Mouse (Mus musculus): ENCODE data around the gene Colca2. TPM values are rescaled to one million over a fixed set of nuclear protein-coding genes. Genes with fewer than 3 reads are reported as not detected.

Colca2 gene
- polyA plus RNA-seq, 1 experiment from 2014 or later = 3.3 TPM

DNA sequence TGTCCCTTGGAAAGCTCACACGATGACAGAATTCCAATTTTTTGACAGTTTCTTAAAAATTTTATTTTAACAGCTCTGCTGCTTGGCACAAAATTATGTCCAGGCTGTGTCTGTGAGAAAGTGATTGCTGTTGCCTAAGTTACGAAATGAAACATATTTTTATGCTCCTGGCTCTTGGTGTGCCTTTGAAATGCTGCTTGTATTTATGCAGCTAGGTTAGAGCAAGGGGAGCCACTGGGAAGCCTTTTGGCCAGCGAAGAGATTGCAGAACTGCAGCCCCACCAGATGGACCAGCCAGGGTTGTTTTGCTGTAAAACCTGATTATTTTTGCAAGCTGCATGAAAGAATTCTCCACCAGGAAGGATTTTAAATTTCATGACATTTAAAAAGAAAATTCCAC is 26.8 kb upstream of the Colca2 start:
- Histone ChIP-seq H3K27ac (no peak overlapping the region), H3K4me2 (replicated peaks) (no peak overlapping the region), H3K4me1 (no peaks in the 10 kb centered on the region), H3K27me3 (no peaks in the 10 kb centered on the region), H3K4me3 (no peak overlapping the region), H3K9me3 (no peaks in the 10 kb centered on the region), H3K36me3 (no peaks in the 10 kb centered on the region), H3K9ac (no peak overlapping the region)
- WGBS = 68% methylated on average over 3 of the region's 3 CpGs
- no peak for ATAC-seq (ENCODE audit: low FRiP score, low read depth)

DNA sequence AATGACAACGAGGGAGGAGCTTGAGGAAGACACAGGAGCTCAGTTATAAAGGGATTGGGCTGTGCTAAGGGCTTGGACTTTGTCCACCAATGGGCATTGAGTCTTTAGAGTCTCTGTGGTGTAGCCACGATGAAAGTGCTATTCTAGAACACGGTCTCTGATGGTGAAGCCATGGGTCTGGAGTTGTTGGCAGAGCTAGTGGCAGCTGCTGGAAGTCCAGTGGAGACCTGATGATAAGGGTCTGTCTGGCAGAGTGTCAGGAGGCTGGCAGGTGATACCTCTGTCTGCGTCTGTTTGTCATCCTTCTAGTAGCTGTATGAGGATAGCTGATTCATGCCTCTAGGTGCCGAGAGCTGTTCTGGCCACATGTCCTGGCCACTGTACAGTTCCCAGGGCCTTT is 25.6 kb upstream of the Colca2 start:
- Histone ChIP-seq H3K36me3 (no peaks in the 10 kb centered on the region), H3K4me3 (no peak overlapping the region), H3K27ac (no peak overlapping the region)

DNA sequence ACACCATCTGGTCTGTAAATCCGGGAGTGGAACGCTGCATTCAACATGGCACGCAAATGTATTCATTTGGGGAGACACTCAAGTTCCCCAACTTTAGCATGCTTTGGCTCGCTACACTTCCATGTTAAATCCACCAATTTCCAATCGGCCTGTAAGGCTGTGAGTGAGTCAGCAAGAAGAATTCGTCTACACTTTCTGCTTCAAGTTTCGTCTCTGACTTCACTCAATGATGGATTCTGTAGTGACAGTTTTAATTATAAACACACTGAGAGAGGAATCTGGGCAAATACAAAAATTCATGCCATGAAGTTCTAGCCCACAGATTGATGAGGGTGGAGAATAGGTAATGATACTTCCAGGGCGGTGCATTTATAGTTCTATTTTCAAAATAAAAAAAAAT is 15.2 kb upstream of the Colca2 start:
- Histone ChIP-seq H3K4me3 (no peak overlapping the region), H3K9ac (no peak overlapping the region), H3K27ac (no peak overlapping the region), H3K4me2 (replicated peaks) (no peak overlapping the region), H3K36me3 (no peaks in the 10 kb centered on the region), H3K9me3 (peaks cover 6% of the 10 kb centered on the region; the same call in 1 of the 2 replicates), H3K4me1 (no peaks in the 10 kb centered on the region), H3K27me3 (0 out of 2 replicates have a peak, but pooled peaks cover 19% of the 10 kb centered on the region)
- WGBS = 71% methylated on average over 8 of the region's 8 CpGs
- ATAC-seq (ENCODE audit: low FRiP score, low read depth) = no peak

More for the DNA sequence above, 25.6 kb upstream of the Colca2 start:
- H3K4me1 ChIP-seq = no peaks in the 10 kb centered on the region
- WGBS = 73% methylated on average over 5 of the region's 5 CpGs
- H3K27me3 ChIP-seq = no peaks in the 10 kb centered on the region
- ATAC-seq (ENCODE audit: low FRiP score, low read depth) = no peak
- no peak overlapping the region for H3K4me2 ChIP-seq (replicated peaks)
- H3K9ac ChIP-seq = no peak overlapping the region
- H3K9me3 ChIP-seq = no peaks in the 10 kb centered on the region

DNA sequence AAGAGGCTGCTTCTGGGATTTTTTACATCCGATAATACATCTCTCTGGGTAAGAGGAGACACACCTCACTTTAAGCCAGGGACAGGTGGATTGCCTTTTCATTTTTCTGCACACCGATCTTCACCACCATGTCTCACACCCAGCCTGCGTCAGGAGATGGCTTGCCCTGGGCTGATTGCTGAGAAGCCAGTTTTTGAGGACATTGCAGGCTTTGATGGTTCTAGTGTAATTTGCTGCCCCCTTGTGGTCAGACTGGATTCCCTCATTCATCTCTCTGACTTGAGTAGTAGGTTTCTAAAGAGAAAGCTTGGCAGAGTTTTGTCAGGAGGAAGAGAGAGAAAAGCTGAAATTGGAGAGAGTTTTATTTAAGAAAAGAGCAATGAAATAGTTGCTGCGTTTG is 14.3 kb upstream of the Colca2 start:
- Histone ChIP-seq H3K4me1 (no peaks in the 10 kb centered on the region), H3K27me3 (0 out of 2 replicates have a peak, but pooled peaks cover 19% of the 10 kb centered on the region), H3K9ac (no peak overlapping the region), H3K9me3 (no peaks in the 10 kb centered on the region), H3K4me2 (replicated peaks) (no peak overlapping the region), H3K36me3 (no peaks in the 10 kb centered on the region), H3K4me3 (no peak overlapping the region), H3K27ac (no peak overlapping the region)
- WGBS = 31% methylated on average over 4 of the region's 4 CpGs
- ATAC-seq (ENCODE audit: low FRiP score, low read depth) = 0 out of 2 replicates have a peak, but pooled peaks have one; percentile 24

DNA sequence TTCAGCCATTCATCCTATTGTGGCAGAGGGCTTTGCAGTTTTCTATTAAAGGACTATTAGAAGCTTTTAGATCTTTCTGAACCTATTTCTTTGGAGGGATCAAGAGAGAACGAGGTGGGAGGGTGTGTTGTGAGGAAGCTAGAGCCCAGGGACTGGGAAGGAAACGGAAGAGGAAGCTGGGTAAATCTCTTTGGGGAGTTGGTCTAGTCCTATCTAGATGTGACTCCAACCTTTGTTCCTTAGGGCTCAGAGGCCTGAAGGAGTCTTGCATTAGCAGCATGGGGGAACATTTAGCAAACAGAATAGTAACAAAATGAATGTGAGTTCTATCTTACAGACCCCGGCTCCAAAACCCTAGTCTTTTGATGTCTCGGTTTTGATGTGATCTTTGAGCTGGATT is 12.6 kb upstream of the Colca2 start:
- no peak overlapping the region for H3K27ac ChIP-seq
- H3K4me2 ChIP-seq (replicated peaks) = no peak overlapping the region
- 71% methylated on average over 4 of the region's 4 CpGs for WGBS
- 0 out of 2 replicates have a peak, but pooled peaks cover 19% of the 10 kb centered on the region for H3K27me3 ChIP-seq
- H3K9me3 ChIP-seq = no peaks in the 10 kb centered on the region
- H3K9ac ChIP-seq = no peak overlapping the region
- no peaks in the 10 kb centered on the region for H3K36me3 ChIP-seq
- no peaks in the 10 kb centered on the region for H3K4me1 ChIP-seq
- H3K4me3 ChIP-seq = no peak overlapping the region
- ATAC-seq (ENCODE audit: low FRiP score, low read depth) = no peak

DNA sequence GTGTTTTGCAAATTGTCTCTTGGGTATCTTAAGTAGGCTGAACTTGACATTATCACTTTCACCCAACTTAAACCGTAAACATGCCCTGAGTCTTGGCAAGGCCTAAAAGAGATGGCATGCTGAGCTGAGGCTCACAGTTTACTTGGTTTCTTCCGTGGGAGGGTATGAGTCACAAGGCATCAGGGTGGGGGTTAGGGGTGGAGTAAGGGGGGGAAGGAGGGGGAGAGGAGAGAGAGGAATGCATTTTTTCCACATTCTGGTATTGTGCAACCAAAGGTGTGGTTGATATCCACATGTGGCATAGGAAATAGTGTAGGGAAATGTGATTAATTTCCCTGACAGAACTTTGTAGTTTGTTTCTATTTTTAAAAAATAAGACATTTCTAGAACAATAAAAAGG is 7.7 kb upstream of the Colca2 start:
- ATAC-seq (ENCODE audit: low FRiP score, low read depth) = no peak

DNA sequence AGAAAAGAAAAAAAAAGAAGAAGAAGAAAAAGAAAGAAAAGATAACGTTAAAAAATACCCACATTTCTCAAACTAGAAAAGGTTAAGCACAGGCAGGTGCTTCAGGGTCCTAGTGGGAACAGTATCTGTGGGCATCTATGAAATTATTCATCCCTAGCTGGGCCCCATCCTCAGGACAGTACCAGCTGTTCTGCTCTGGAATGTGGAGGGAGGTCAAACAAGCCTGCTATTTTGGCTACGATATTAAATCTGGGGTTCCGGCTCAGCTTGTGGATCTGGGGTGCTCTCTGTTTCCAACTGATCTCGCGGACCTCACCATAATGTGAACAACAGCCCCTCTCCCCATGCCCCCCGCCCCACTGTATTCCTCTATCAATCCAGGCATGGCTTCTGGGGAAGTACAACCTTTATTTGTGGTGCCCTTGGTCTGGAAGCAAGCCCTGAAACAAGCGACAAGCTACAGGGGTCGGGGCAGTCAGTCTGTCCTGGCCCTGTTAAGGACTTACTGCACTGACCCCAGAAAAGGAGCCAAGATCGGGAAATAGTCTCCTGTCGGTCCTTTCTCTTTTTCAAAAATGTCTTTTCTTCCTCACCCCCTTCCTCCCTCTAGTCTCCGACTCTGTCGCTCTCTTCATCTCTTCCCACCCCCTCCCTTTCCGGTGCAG is 403 bp downstream of the Colca2 start:
- no peak for ATAC-seq (ENCODE audit: low FRiP score, low read depth)
- Histone ChIP-seq H3K4me2 (replicated peaks) (peak overlapping the region; percentile 87), H3K36me3 (no peaks in the 10 kb centered on the region), H3K4me3 (peak overlapping the region; percentile 60), H3K27me3 (peaks cover 36% of the 10 kb centered on the region), H3K9me3 (no peaks in the 10 kb centered on the region), H3K27ac (peak overlapping the region; percentile 33; the same call in 1 of the 2 replicates), H3K4me1 (peaks cover 15% of the 10 kb centered on the region), H3K9ac (peak overlapping the region; percentile 78)
- WGBS = 17% methylated on average over 13 of the region's 13 CpGs

More for the DNA sequence above, 7.7 kb upstream of the Colca2 start:
- Histone ChIP-seq H3K27me3 (peaks cover 18% of the 10 kb centered on the region), H3K9me3 (no peaks in the 10 kb centered on the region), H3K4me2 (replicated peaks) (no peak overlapping the region), H3K4me3 (no peak overlapping the region), H3K4me1 (no peaks in the 10 kb centered on the region), H3K9ac (no peak overlapping the region), H3K36me3 (no peaks in the 10 kb centered on the region), H3K27ac (no peak overlapping the region)
- 53% methylated on average over 2 of the region's 2 CpGs for WGBS

DNA sequence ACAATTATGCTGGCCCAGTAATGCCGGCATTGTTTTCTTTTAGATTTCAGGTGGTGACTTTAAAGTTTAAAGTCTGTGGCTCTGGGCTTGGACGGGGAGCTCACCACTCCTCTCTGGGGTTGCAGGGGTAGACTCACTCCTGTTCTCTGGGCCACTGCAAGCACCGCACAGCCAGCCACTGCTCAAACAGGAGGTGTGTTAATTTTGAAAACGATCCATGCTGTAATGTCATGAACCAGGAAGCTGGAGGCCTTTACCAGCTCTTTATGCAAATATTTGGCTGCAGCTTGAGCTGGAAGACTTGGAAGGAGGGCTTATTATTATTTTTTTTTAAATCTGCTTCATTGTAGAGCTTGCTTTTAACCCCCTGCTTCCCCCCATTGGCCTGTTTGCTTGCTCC is 3.7 kb downstream of the Colca2 start:
- no peak overlapping the region for H3K4me2 ChIP-seq (replicated peaks)
- H3K9me3 ChIP-seq = no peaks in the 10 kb centered on the region
- H3K27ac ChIP-seq = no peak overlapping the region
- H3K4me3 ChIP-seq = no peak overlapping the region
- peaks cover 15% of the 10 kb centered on the region for H3K4me1 ChIP-seq
- 26% methylated on average over 4 of the region's 4 CpGs for WGBS
- peaks cover 12% of the 10 kb centered on the region for H3K27me3 ChIP-seq
- H3K9ac ChIP-seq = no peak overlapping the region
- H3K36me3 ChIP-seq = no peaks in the 10 kb centered on the region
- ATAC-seq (ENCODE audit: low FRiP score, low read depth) = no peak

DNA sequence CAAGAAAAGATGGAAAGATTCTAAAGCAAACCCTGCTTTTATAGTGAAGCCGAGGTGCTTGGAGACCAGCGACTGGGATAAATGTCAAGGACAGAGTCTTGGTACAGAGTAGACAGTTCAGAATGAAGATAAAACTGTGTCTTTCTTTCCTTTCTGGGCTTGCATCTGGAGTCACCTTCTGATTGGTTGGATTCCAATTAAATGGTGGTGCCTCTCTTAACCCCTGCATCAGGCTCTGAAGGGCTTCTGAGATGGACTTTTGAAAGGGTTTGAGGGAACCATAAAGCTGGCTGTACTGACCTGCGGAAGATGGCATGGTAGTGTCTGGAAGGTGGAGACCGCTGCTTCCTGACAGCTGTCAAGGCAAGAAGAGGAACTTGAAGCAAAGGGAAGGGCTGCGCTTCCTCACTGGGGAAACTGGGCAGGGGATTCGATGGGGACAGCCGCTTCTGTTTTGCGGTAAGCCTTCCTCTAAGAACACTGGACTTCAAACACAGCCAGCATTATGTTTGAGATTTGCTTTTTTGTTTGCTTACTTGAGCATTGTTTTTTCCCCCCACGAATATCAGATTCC is 4.7 kb downstream of the Colca2 start:
- Histone ChIP-seq H3K27ac (no peak overlapping the region), H3K27me3 (0 out of 2 replicates have a peak, but pooled peaks cover 6% of the 10 kb centered on the region), H3K4me3 (no peak overlapping the region), H3K9me3 (no peaks in the 10 kb centered on the region), H3K9ac (no peak overlapping the region), H3K4me2 (replicated peaks) (no peak overlapping the region), H3K4me1 (peaks cover 15% of the 10 kb centered on the region), H3K36me3 (no peaks in the 10 kb centered on the region)
- WGBS = 57% methylated on average over 9 of the region's 9 CpGs
- ATAC-seq (ENCODE audit: low FRiP score, low read depth) = no peak

DNA sequence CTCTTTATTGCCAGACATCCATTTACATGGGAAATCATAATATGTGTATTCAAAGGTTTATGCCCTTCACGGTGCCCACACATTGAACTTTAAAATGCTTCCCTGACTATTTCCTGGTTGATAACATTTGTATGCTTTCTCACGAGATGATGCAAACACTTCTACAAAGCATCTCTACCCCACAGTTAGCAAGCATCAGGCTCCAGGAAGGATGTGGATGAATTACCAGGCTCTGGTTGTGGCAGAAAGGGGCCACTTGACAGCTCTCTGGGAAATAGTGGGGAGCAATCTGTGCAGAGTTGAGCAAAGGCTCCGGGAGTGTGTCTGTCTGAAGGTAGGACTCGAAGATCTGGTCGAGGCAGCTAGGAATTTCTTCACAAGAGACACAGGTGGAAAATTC is 6.3 kb downstream of the Colca2 start:
- ATAC-seq (ENCODE audit: low FRiP score, low read depth) = no peak
- H3K4me2 ChIP-seq (replicated peaks) = no peak overlapping the region
- no peaks in the 10 kb centered on the region for H3K9me3 ChIP-seq
- H3K9ac ChIP-seq = no peak overlapping the region
- 0 out of 2 replicates have a peak, but pooled peaks cover 6% of the 10 kb centered on the region for H3K27me3 ChIP-seq
- H3K4me1 ChIP-seq = peaks cover 5% of the 10 kb centered on the region; the same call in 1 of the 2 replicates
- no peak overlapping the region for H3K4me3 ChIP-seq
- no peak overlapping the region for H3K27ac ChIP-seq
- no peaks in the 10 kb centered on the region for H3K36me3 ChIP-seq
- 71% methylated on average over 5 of the region's 5 CpGs for WGBS

DNA sequence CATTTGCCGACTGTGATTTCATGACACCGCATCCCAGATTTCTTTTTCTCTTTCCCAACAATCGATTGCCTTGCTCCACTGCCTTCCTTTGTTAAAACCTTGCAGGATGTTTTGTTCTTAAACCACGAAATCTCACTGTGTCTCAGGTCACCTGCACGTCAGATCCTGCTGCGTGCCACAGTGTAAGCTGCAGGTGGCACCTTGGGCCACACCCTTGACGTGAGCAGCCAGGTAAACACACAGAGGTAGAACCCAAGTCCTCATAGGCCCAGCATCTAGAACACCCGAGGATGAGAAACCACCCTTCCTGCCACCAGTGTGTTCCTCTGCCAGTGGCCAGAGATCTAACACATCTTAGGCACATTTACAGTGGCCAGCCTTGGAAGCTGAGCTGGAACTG is 7.3 kb downstream of the Colca2 start:
- no peak for ATAC-seq (ENCODE audit: low FRiP score, low read depth)
- Histone ChIP-seq H3K4me1 (peaks cover 5% of the 10 kb centered on the region; the same call in 1 of the 2 replicates), H3K9ac (no peak overlapping the region), H3K9me3 (no peaks in the 10 kb centered on the region), H3K4me2 (replicated peaks) (no peak overlapping the region), H3K27ac (no peak overlapping the region), H3K4me3 (no peak overlapping the region), H3K36me3 (no peaks in the 10 kb centered on the region), H3K27me3 (0 out of 2 replicates have a peak, but pooled peaks cover 6% of the 10 kb centered on the region)
- WGBS = 81% methylated on average over 8 of the region's 8 CpGs

DNA sequence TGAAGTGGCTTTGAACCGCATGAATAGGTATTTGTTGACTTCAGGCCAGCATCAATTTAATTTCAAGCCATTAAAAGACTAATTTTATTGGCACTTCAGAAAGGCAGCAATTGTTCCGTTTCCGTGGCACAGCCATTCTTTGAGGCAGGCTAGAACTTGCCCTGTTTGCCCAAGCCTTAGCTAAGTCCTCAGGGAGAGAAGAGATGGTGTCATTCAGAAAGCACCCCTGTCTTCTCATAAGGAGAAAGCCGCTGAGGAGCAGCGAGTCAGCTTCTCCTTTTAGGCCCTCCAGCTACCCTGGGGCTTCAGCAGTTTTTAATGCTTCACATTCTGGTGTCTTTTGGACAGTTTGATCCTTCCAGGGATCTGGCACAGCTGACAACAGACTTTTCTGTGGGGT is 9.5 kb downstream of the Colca2 start:
- Histone ChIP-seq H3K9ac (no peak overlapping the region), H3K27ac (no peak overlapping the region), H3K4me3 (no peak overlapping the region), H3K4me1 (no peaks in the 10 kb centered on the region), H3K9me3 (no peaks in the 10 kb centered on the region), H3K4me2 (replicated peaks) (no peak overlapping the region), H3K36me3 (no peaks in the 10 kb centered on the region), H3K27me3 (0 out of 2 replicates have a peak, but pooled peaks cover 3% of the 10 kb centered on the region)
- WGBS = 65% methylated on average over 5 of the region's 5 CpGs
- no peak for ATAC-seq (ENCODE audit: low FRiP score, low read depth)
